Mouse (Mus musculus): ENCODE results near the gene Olfml2b. TPM values are rescaled to one million over a fixed set of nuclear protein-coding genes. Genes with fewer than 3 reads are reported as not detected.
A peak's percentile ranks its signal among the peaks of the same experiment; 100 is the strongest.

Gene Olfml2b
- polyA plus RNA-seq, 1 experiment = 5.9 TPM

DNA sequence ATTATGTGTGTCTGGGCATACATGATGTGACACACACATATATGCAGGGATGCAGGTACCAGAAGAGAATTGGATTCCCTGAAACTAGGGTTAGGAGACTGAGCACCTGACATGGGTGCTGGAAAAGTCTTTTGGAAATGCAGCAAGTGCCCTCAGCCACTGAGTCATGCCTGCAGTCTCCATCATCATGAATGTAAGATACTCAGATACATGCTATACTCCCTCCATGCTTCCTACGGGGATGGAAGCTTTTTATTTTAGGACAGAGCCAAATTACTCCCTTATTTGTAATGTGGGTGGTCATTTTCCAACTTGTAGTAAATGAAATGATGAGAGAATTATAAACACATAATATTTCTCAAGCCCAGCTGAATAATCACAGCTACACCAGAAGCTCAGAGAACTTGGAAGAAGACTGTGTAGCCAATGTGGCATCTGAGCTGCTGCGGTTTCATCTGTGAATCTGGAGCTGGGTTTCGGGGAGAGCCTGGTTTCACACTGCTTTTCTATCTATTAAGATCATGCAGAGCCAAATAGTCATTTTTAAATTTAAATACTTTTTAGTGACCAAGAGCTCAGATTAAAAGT, 73.0 kb downstream of the Olfml2b start:
- TF ChIP-seq POLR2A (IDR thresholded peaks at IDR 0.05; ENCODE audit: extremely low read depth, insufficient read depth, low read length) (no peak), CTCF (IDR thresholded peaks at IDR 0.05; ENCODE audit: extremely low read depth, insufficient read depth, low read length) (no peak)
- Histone ChIP-seq H3K27ac (ENCODE audit: insufficient read depth, low read length) (no peak overlapping the region), H3K4me3 (ENCODE audit: insufficient read depth, low read length) (no peak overlapping the region), H3K4me1 (ENCODE audit: control insufficient read depth, insufficient read depth, low read length) (no peaks in the 10 kb centered on the region; the same call in 1 of the 2 replicates)

DNA sequence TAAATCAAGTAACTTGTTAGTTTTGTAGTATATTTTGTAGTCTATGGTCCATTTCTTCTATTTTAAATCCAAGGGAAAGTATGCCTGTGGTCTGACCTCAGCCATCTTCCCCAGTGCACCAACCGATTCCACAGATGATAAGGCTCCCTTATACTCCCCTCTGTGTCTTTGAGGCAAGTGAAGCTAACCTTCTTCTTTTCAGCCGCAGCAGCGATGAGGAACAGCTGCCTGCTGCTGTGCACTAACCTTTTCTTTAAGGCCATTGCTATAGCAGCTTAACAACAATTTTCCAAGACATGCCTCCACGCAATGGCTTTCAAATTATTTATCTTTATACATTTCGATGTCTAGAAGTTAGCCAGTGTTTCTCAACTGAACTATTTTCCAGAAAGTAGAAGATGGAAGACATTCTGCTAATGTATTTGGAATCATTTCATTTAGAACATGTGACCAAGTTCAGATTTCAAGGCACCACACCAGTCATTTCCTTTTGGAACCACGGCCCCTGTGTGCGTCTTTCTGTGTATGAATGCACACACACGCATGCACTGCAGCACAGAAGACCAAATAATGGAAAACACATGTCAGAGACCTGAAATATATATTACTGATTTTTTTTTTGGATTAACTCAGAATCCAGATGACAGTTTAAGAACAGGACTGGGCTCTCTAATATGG, 73.9 kb downstream of the Olfml2b start:
- H3K4me1 ChIP-seq (ENCODE audit: control insufficient read depth, insufficient read depth, low read length) = no peaks in the 10 kb centered on the region; the same call in 1 of the 2 replicates
- no peak overlapping the region for H3K4me3 ChIP-seq (ENCODE audit: insufficient read depth, low read length)
- TF ChIP-seq POLR2A (IDR thresholded peaks at IDR 0.05; ENCODE audit: extremely low read depth, insufficient read depth, low read length) (no peak), CTCF (IDR thresholded peaks at IDR 0.05; ENCODE audit: extremely low read depth, insufficient read depth, low read length) (no peak)
- H3K27ac ChIP-seq (ENCODE audit: insufficient read depth, low read length) = no peak overlapping the region

DNA sequence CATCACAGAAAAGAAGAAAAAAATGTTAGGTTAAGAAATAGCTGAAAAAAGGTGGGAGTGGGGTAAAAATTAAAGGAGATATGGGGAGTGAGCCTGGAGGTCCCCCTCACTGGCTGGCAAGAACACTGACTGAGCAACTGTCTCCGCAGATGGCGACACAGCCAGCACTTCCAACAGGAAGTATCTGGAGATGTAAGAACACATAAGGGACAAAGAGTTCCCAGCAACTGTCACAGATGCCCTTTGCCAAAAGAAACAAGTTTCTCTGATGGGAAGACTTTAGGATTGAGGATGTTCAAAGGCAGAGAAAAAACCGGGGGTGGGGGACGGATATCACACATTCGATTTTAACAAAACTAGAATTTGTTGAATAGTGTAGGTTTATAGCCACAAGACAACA, 77.2 kb downstream of the Olfml2b start:
- no peaks in the 10 kb centered on the region; the same call in 1 of the 2 replicates for H3K4me1 ChIP-seq (ENCODE audit: control insufficient read depth, insufficient read depth, low read length)
- H3K4me3 ChIP-seq (ENCODE audit: insufficient read depth, low read length) = no peak overlapping the region
- no peak overlapping the region for H3K27ac ChIP-seq (ENCODE audit: insufficient read depth, low read length)
- TF ChIP-seq CTCF (IDR thresholded peaks at IDR 0.05; ENCODE audit: extremely low read depth, insufficient read depth, low read length) (no peak), POLR2A (IDR thresholded peaks at IDR 0.05; ENCODE audit: extremely low read depth, insufficient read depth, low read length) (no peak)

DNA sequence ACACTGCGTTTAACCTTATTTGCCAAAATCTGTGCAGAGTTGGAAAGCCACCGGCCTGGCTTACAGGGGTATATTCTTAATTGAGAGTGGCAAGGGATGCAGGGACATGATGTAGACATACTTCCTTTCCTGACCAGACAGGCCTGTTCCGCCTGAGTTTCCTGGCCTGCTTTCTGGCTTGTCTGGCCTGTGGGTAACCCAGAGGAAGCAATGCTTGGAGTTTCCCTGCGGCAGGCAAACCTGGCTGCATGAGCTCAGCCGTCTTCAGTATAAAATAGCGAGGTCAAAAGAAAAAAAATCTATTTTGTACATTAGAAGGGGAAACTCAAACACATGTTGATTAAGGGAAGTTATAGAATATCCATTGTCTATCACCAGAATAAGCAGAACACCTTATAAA, 84.2 kb downstream of the Olfml2b start:
- H3K4me1 ChIP-seq (ENCODE audit: control insufficient read depth, insufficient read depth, low read length) = peaks cover 7% of the 10 kb centered on the region
- no peak for TF ChIP-seq POLR2A (IDR thresholded peaks at IDR 0.05; ENCODE audit: extremely low read depth, insufficient read depth, low read length)
- no peak for TF ChIP-seq CTCF (IDR thresholded peaks at IDR 0.05; ENCODE audit: extremely low read depth, insufficient read depth, low read length)
- H3K27ac ChIP-seq (ENCODE audit: insufficient read depth, low read length) = no peak overlapping the region
- no peak overlapping the region for H3K4me3 ChIP-seq (ENCODE audit: insufficient read depth, low read length)

DNA sequence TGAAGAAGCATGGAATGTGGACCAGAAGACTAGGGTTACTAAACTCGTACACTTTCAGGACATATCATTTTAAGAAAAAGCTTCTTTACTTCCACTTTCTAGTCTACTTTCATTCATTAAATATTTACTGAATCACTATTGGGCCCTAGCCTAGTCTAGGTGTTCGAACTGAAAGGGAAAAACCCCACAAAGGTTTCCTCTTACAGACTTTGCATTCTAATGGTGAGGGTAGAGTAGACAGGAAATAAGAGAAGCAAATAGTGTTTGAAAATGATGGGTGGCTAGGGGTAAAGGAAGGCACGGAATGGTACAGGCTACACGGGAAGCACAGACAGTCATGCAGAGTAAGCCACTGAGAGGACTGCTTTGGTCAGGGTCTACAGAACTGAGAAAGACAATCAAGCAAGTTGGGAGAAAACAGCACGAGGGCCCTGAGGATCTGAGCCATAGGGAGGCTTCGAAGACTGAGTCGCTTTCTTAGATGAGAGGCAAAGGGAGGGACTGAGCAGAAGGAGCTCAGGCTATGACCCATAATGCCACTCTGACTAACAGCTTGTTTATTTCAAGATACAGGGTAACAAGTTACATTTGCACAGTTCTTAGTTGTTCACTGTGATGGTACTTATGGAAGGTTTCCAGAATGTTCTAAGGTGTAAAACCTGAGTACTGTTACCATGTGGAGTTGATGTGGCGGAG, 85.1 kb downstream of the Olfml2b start:
- H3K27ac ChIP-seq (ENCODE audit: insufficient read depth, low read length) = no peak overlapping the region
- peaks cover 10% of the 10 kb centered on the region for H3K4me1 ChIP-seq (ENCODE audit: control insufficient read depth, insufficient read depth, low read length)
- TF ChIP-seq POLR2A (IDR thresholded peaks at IDR 0.05; ENCODE audit: extremely low read depth, insufficient read depth, low read length) (no peak), CTCF (IDR thresholded peaks at IDR 0.05; ENCODE audit: extremely low read depth, insufficient read depth, low read length) (no peak)
- no peak overlapping the region for H3K4me3 ChIP-seq (ENCODE audit: insufficient read depth, low read length)

DNA sequence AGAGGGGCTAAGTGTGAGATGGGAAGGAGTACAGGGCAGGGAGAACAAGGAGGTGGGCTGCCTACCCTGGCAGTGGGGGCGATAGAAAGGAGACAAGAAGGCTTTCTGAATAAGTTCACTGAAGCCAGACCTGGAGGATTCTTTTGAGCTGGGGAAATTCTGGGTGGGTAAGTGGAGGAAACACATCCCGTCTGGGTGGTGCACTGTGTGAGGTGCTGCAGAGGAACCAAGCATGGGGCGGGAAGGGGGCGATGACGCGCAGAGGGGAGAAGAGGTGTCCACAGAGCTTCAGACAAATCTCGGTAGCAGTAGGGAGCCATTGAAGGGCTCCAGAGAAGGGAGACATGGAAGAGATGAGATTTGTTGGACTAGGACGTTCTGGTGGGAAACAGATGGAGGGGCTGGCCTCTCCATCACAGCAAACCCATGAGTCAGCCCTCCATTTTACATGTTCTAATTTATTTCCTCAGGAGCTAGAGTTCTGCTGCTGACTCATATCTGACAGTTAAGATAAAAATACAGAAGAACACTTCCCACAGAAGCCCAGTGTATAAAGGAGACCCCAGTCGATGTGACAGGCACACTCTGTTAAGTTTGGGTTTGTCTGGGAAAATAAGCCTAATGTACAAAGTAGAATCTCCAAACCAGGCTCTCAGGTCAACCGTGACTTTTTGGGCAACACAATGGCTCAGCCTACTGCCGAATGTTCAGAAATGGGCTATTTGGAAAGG, 87.7 kb downstream of the Olfml2b start:
- Histone ChIP-seq H3K4me3 (ENCODE audit: insufficient read depth, low read length) (no peak overlapping the region), H3K27ac (ENCODE audit: insufficient read depth, low read length) (peak overlapping the region; percentile 73; the same call in 1 of the 2 replicates), H3K4me1 (ENCODE audit: control insufficient read depth, insufficient read depth, low read length) (peaks cover 10% of the 10 kb centered on the region)
- no peak for TF ChIP-seq POLR2A (IDR thresholded peaks at IDR 0.05; ENCODE audit: extremely low read depth, insufficient read depth, low read length)
- TF ChIP-seq CTCF (IDR thresholded peaks at IDR 0.05; ENCODE audit: extremely low read depth, insufficient read depth, low read length) = no peak

Other genes with a start within 250 kb of the Olfml2b start
- gene Nos1ap, start 54.7 kb upstream of the Olfml2b start, polyA plus RNA-seq (2012; rRNA removed) = 146 and 170 TPM in 2 replicates
- 25.9 and 27.7 TPM in 2 replicates for gene Atf6, start 223.2 kb downstream of the Olfml2b start, polyA plus RNA-seq (2012; rRNA removed)
- gene Gm26620, start 240.5 kb downstream of the Olfml2b start, polyA plus RNA-seq (2012; rRNA removed) = 0.81 and 0.83 TPM in 2 replicates
- 32.0 and 32.5 TPM in 2 replicates for gene Dusp12, start 241.0 kb downstream of the Olfml2b start, polyA plus RNA-seq (2012; rRNA removed)

Data from cortical plate, adult 2 months (tissue).